Mouse (Mus musculus): ENCODE data around the gene Retnlb. TPM values are rescaled to one million over a fixed set of nuclear protein-coding genes. Genes with fewer than 3 reads are reported as not detected.

The Retnlb gene
- polyA plus RNA-seq, 1 experiment from 2014 or later: not detected

Other genes starting within 250 kb of the Retnlb start
- not detected in 2 replicates for gene Trat1, start 44.8 kb upstream of the Retnlb start, polyA plus RNA-seq (2016; fragmentation: Nextera tagmentation; extraction: Ambion mirVana)
- gene Retnla, start 25.7 kb downstream of the Retnlb start, polyA plus RNA-seq (2016; fragmentation: Nextera tagmentation; extraction: Ambion mirVana): not detected in 2 replicates
- gene Retnlg, start 55.8 kb downstream of the Retnlb start, polyA plus RNA-seq (2016; fragmentation: Nextera tagmentation; extraction: Ambion mirVana): not detected in 2 replicates
- gene Dzip3, start 177.3 kb downstream of the Retnlb start, polyA plus RNA-seq (2016; fragmentation: Nextera tagmentation; extraction: Ambion mirVana): 42.8 and 46.4 TPM in 2 replicates
- gene Cip2a, start 177.3 kb downstream of the Retnlb start, polyA plus RNA-seq (2016; fragmentation: Nextera tagmentation; extraction: Ambion mirVana): 43.7 and 45.0 TPM in 2 replicates
- gene Myh15, start 240.6 kb downstream of the Retnlb start, polyA plus RNA-seq (2016; fragmentation: Nextera tagmentation; extraction: Ambion mirVana): 0.90 and 1.0 TPM in 2 replicates

Measured in limb, embryonic 12.5 days (tissue).